Mouse (Mus musculus) G1E (cell line): ENCODE results near the gene C1rl. TPM values are rescaled to one million over a fixed set of nuclear protein-coding genes. Genes with fewer than 3 reads are reported as not detected.

Experiments used
- ATAC-seq: 2 replicates; pipeline ENCODE4 v1.8.0; 2016; ENCODE audit warnings: mild to moderate bottlenecking; ENCODE audit not compliant: insufficient number of reproducible peaks, poor library complexity, low FRiP score, severe bottlenecking; ENCODE audit errors: extremely low read depth
- DNase-seq: peaks from one replicate; pipeline ENCODE4 v3.0.0; 2012; ENCODE audit warnings: low spot score
- H3K27me3 ChIP-seq: 2 replicates; pipeline ENCODE4 v1.6.1; 2012; ENCODE audit warnings: mild to moderate bottlenecking, low read length, inconsistent platforms; ENCODE audit not compliant: insufficient read depth
- H3K36me3 ChIP-seq: replicated peaks from 2 replicates; pipeline ENCODE3; 2012; ENCODE audit warnings: mild to moderate bottlenecking, inconsistent platforms
- H3K4me1 ChIP-seq: 2 replicates; pipeline ENCODE4 v1.6.1; 2012; ENCODE audit warnings: low read depth, low read length, inconsistent platforms, mixed read lengths; ENCODE audit not compliant: insufficient read depth
- H3K4me3 ChIP-seq: 2 replicates; pipeline ENCODE4 v1.5.1; 2012; ENCODE audit warnings: low read depth, mild to moderate bottlenecking, inconsistent platforms, low read length, moderate library complexity, mixed read lengths
- H3K9me3 ChIP-seq: replicated peaks from 2 replicates; pipeline ENCODE4 v1.6.1; 2012; ENCODE audit warnings: inconsistent platforms
- CTCF ChIP-seq: IDR thresholded peaks from 2 replicates; pipeline ENCODE4 v1.5.1; 2012; ENCODE audit warnings: low read depth, low read length, inconsistent platforms, mixed read lengths
- GATA1 ChIP-seq: IDR thresholded peaks from 2 replicates; pipeline ENCODE4 v1.6.1; 2012; ENCODE audit warnings: borderline replicate concordance, low read length, inconsistent platforms, mixed read lengths
- GATA2 ChIP-seq: IDR thresholded peaks from 2 replicates; pipeline ENCODE4 v1.6.1; 2012; ENCODE audit warnings: low read depth, low read length, inconsistent platforms, borderline replicate concordance
- POLR2AphosphoS5 ChIP-seq: IDR thresholded peaks from 2 replicates; pipeline ENCODE4 v1.6.1; 2012; ENCODE audit warnings: low read depth, low read length, inconsistent platforms; ENCODE audit not compliant: insufficient replicate concordance
- TAL1 ChIP-seq: conservative IDR thresholded peaks from 2 replicates; pipeline ENCODE4 v1.6.1; 2012; ENCODE audit warnings: low read depth, low read length, inconsistent platforms, mixed read lengths
- polyA plus RNA-seq: library from polyadenylated mRNA; stranded (reverse); fragments of >175 nt; gene quantifications from 2 replicates; pipeline ENCODE4 v1.2.3, GENCODE M21; 2012
- total RNA-seq, 2 experiments: library from RNA; stranded (forward) in 1 of 2; stranded (reverse) in 1 of 2; fragments of 200-1000 nt in 1 of 2; fragments of >200 nt in 1 of 2; fragmentation: Nextera tagmentation in 1 of 2; gene quantifications; 2 replicates each; pipeline ENCODE4 v1.2.3; 2014 to 2017

Gene C1rl
- total RNA-seq (2014; fragmentation: Nextera tagmentation), result not detected in 2 replicates
- total RNA-seq (2017), result 0.05 TPM in 1 of 2 replicates, not detected in the other
- polyA plus RNA-seq, result 0.02 and 0.10 TPM in 2 replicates

DNA sequence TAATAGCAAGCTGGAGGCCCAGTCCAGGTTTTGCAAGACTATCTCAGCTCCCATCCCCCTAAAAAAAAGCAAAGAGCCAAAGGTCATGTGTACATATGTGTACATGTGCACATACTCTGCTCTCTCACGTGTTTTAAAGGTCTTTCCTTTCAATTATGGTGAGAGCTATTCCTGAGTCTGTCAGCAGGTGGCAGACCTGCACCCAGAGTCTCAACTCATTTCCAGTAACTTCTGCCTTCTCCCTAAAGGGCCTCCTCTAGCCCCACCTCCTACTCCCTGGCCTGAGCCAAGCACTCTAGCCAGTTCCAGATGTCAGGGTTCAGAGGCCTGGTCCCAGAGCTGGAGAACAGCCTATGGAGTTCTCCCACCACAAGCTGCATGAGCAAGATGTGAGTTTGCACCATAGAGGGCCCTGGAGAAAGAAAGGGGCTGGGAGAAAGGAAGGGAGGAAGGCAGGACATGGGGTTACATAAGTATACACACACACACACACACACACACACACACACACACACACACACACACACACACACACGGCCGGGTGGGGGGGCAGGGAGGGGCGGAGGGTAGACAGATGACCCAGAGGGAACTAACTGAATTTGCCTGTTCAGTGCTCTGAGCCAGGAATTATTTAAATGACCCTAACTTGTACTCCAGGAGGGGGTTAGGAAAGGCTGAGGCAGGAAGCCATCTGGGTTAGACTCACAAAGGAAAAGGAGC, at the start of gene C1rl:
TSS of gene C1rl (plus strand) at position 272 of the 720 bp plus-strand sequence.
- no peak for TF ChIP-seq POLR2AphosphoS5
- TF ChIP-seq GATA1, result no peak
- no peak for TF ChIP-seq GATA2
- TF ChIP-seq CTCF, result peak; percentile 81
- TF ChIP-seq TAL1, result no peak
- no peak within 1 kb of the TSS for H3K4me3 ChIP-seq

GRCm38 (mm10) chr6:124443338-124443737, 49.6 kb upstream of the C1rl start:
- no peak for DNase-seq
- H3K27me3 ChIP-seq, result peaks cover 11% of the 10 kb centered on the region; the same call in 1 of the 2 replicates
- H3K4me3 ChIP-seq, result no peak overlapping the region
- 0 out of 2 replicates have a peak, but pooled peaks cover 2% of the 10 kb centered on the region for H3K4me1 ChIP-seq
- no peak for TF ChIP-seq POLR2AphosphoS5
- no peak for TF ChIP-seq CTCF
- TF ChIP-seq GATA1, result no peak
- TF ChIP-seq TAL1, result no peak
- no peak for TF ChIP-seq GATA2
- no peak for ATAC-seq
- H3K36me3 ChIP-seq, result no peaks in the 10 kb centered on the region
- H3K9me3 ChIP-seq, result no peaks in the 10 kb centered on the region

More for the DNA sequence above, at the start of gene C1rl:
- H3K4me1 ChIP-seq, result peaks cover 12% of the 10 kb centered on the region
- no peaks in the 10 kb centered on the region for H3K9me3 ChIP-seq
- DNase-seq, result peak; percentile 67
- peaks cover 6% of the 10 kb centered on the region for H3K27me3 ChIP-seq
- H3K36me3 ChIP-seq, result no peaks in the 10 kb centered on the region
- peak; percentile 60 for ATAC-seq

DNA sequence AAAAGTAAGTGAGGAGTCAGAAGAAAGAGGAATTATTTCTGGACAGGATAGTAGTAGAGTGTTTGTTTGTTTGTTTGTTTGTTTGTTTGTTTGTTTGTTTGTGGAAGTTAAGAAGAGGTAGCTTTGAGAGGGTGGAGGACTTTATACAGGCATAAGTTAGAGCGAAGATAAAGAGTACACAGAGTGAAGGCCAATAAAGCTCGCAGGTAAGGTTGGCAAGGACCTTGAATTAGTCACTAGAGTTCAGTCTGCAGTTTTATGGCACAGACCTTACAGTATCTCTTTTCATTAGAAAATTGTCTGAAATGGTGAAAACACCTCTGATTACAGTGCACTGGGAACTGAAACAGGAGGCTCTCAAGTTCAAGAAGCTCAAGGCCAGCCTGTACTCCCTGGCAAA, 46.9 kb upstream of the C1rl start:
- Histone ChIP-seq H3K36me3 (no peaks in the 10 kb centered on the region), H3K4me1 (peaks cover 12% of the 10 kb centered on the region), H3K4me3 (no peak overlapping the region), H3K27me3 (peaks cover 18% of the 10 kb centered on the region; the same call in 1 of the 2 replicates), H3K9me3 (no peaks in the 10 kb centered on the region)
- TF ChIP-seq POLR2AphosphoS5, result no peak
- no peak for TF ChIP-seq TAL1
- no peak for TF ChIP-seq GATA1
- no peak for TF ChIP-seq GATA2
- TF ChIP-seq CTCF, result no peak
- DNase-seq (no peak), ATAC-seq (no peak)

DNA sequence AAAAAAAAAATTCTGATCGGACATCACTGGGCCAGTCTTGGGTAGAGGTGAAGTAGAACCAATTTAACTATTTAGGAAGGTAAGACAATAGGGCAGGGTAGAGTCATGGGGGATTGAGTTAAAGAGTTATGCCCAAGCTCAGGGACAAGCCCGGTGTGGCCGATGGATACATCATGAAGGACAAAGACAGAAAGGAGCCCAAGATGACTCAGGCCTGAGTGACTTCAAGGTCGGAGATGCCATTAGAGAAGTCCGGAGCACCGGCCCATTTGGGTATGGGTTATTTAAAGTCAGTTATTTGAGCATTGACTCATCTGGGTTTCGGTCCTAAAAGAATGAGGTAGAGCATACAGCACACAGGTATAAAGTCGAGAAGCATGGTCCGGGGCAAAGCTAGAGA, 46.5 kb upstream of the C1rl start:
- DNase-seq (no peak), ATAC-seq (no peak)
- TF ChIP-seq TAL1, result no peak
- TF ChIP-seq POLR2AphosphoS5, result no peak
- TF ChIP-seq GATA1, result no peak
- TF ChIP-seq GATA2, result no peak
- TF ChIP-seq CTCF, result no peak
- no peak overlapping the region for H3K4me3 ChIP-seq
- peaks cover 12% of the 10 kb centered on the region for H3K4me1 ChIP-seq
- H3K36me3 ChIP-seq, result no peaks in the 10 kb centered on the region
- H3K9me3 ChIP-seq, result no peaks in the 10 kb centered on the region
- peaks cover 18% of the 10 kb centered on the region; the same call in 1 of the 2 replicates for H3K27me3 ChIP-seq

DNA sequence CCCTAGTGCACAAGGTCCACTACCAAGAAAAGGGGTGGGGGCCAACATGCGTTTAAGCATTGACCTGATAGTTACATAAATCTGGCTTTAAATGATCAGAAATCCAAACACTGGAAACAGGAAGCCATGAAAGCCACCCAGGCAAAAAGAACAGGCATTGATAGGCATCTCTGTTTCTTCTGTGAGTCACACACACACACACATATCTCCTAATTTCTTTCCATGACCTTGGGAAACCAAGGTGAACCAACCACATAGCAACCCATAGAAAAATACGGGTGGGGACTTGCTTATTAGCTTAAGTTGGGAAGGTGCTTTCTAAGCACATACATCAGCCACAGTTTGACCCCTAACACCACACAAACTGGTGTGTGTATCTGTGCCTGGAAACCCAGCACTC, 45.6 kb upstream of the C1rl start:
- no peak for ATAC-seq
- TF ChIP-seq CTCF, result no peak
- TF ChIP-seq POLR2AphosphoS5, result no peak
- no peak for TF ChIP-seq TAL1
- TF ChIP-seq GATA1, result no peak
- no peak for TF ChIP-seq GATA2
- Histone ChIP-seq H3K27me3 (peaks cover 21% of the 10 kb centered on the region; the same call in 1 of the 2 replicates), H3K36me3 (no peaks in the 10 kb centered on the region), H3K4me3 (no peak overlapping the region), H3K9me3 (no peaks in the 10 kb centered on the region), H3K4me1 (peaks cover 18% of the 10 kb centered on the region)
- no peak for DNase-seq

- ATAC-seq (no peak), DNase-seq (no peak)
- Histone ChIP-seq H3K4me3 (no peak overlapping the region), H3K36me3 (no peaks in the 10 kb centered on the region), H3K9me3 (no peaks in the 10 kb centered on the region), H3K4me1 (peaks cover 18% of the 10 kb centered on the region), H3K27me3 (peaks cover 21% of the 10 kb centered on the region; the same call in 1 of the 2 replicates)
- TF ChIP-seq TAL1 (no peak), POLR2AphosphoS5 (no peak), GATA1 (no peak), CTCF (no peak), GATA2 (no peak)
Measured at GRCm38 (mm10) chr6:124448186-124448852, 44.6 kb upstream of the C1rl start.
